Mouse (Mus musculus) lung, postnatal 0 days (tissue): ENCODE measurements around the gene Wwp2.
A peak's percentile ranks its signal among the peaks of the same experiment; 100 is the strongest.

Experiments
- CTCF ChIP-seq: IDR thresholded peaks from 2 replicates; pipeline ENCODE4 v1.5.1; 2016; ENCODE audit warnings: antibody characterized with exemption, mild to moderate bottlenecking
- EP300 ChIP-seq: IDR thresholded peaks from 2 replicates; pipeline ENCODE4 v1.6.1; 2016; ENCODE audit warnings: antibody characterized with exemption, mild to moderate bottlenecking, control low read depth

GRCm38 (mm10) chr8:107576702-107577101 is 140.5 kb downstream of the Wwp2 start:
- TF ChIP-seq CTCF (peak; percentile 89), EP300 (peak; percentile 35; the same call in 1 of the 2 replicates)
